Mouse (Mus musculus) 3T3-L1 (cell line): ENCODE measurements at regions not wholly inside any gene's neighbourhood (a gene's known extent, or its start where the extent isn't known, plus 50 kb on each side); places are given as distances from the start of the nearest gene placed in this dataset.
"Not testable (repeated sequence)": the region's sequence is repeated elsewhere in the genome, so short reads cannot be mapped to it uniquely, and the experiment has no call there.

ENCODE experiments used
- DNase-seq: peaks from one replicate; pipeline ENCODE4 v3.0.0-alpha.2; 2015; ENCODE audit warnings: low read depth, low spot score

- DNase-seq: no peak
These were observed 137.7 kb downstream of the Sall1 start for GRCm38 (mm10) chr8:88906244-88906643.

DNA sequence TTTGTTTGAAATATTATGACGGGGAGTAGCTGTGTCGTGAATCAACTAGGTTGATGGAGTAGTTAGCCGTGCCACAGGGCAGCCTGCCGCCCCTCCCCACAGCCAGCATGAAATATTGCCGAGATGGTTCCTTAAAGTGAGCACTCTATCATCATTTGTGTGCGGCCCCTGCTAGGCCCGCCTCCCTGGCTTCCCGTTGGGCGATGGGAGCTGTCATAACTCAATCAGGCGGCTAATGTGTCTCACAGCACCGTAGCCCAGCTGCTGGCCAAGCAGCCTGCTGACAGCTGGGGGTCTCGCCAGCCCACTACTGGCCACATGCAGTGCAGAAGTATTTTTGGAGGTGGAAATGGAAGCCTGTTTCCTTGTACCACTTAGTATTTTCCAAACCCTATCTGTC, 140.9 kb downstream of the Sall1 start:
- DNase-seq: no peak

GRCm38 (mm10) chr8:88883751-88884390, 160.1 kb downstream of the Sall1 start:
- no peak for DNase-seq

DNA sequence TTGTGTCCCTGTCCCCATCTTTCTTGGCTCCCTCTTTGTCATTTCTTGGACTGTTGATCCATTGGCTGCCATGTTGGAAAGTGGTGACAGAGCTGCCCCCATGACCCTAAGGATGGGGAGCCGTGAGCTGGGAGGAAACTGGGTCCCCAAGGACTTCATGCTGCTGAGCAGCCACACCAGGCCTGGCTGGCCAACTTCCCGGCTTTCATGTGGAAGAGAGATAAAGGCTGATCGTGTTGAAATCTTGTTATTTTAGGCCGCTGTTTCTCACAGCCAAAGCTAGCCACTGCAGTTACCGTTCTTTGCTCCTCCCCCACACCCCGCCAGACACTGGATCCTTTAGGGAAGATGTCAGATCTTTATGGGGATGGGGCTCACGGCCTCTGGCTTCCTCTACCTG, 164.1 kb downstream of the Sall1 start:
- no peak for DNase-seq

DNA sequence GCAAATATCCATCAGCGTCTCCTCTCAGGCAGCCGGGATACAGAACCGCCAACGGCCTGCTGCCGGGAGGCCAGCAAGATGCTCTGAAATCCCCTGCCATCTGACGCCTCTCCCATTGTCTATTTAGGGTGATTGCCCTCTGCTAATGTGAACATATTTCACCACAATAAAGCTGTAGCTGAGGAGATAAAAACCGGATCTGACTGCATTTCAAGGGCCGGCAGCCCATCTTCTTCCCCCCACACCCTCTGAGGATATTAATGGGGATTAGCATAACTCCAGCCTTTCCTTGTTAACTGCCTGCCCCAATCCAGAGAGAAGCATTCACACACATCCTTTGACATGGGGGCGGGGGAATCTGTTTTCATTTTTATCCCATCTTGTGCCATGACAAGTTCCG, 166.0 kb downstream of the Sall1 start:
- no peak for DNase-seq

- DNase-seq: no peak
These were observed 166.1 kb downstream of the Cyld start for GRCm38 (mm10) chr8:88862846-88863455.

DNA sequence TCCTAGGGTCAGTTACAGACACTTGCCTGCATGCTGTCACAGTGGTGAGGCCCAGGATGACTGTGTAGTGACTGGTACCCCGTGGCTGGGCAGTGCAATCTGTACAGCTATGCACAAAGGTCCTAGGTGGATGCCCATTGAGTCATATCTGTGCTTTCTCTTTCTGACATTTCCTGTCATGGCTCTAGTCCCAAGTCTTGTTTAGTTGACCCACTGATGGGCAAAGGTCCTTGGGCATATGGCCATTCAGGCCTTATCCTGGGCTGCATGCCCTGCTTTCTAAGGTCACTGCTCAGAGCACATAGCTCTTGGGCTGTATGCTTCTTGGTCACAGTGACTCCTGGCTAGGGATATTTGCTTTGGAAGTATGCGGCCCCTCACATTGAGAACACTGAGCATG, 160.4 kb downstream of the Cyld start:
- no peak for DNase-seq

GRCm38 (mm10) chr8:88853200-88853599, 156.4 kb downstream of the Cyld start:
- no peak for DNase-seq

GRCm38 (mm10) chr8:88845916-88846315, 149.1 kb downstream of the Cyld start:
- DNase-seq: no peak

- no peak for DNase-seq
These were observed 147.5 kb downstream of the Cyld start for GRCm38 (mm10) chr8:88844370-88844769.

DNA sequence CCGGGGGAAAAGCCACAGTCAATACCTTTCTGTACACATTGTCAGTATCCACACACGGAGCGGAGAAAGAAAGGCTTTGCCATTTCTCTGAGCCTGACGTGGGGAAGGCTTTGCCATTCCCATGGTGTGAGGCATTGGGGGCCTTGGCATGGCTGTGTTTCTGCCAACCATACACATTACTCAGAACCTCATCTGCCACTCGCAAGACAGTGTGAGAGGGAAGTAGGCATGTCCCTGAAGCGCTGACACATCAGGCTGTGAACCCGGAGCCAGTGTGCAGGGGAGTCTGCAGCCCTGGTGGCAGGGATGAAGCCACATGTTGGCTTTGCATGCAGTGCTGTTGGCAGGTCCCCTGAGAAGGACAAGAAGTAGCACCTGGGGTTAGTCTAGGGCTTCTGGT, 145.6 kb downstream of the Cyld start:
- no peak for DNase-seq

GRCm38 (mm10) chr8:88840096-88840495, 143.3 kb downstream of the Cyld start:
- no peak for DNase-seq

GRCm38 (mm10) chr8:88835756-88836291, 139.0 kb downstream of the Cyld start:
- no peak for DNase-seq

DNA sequence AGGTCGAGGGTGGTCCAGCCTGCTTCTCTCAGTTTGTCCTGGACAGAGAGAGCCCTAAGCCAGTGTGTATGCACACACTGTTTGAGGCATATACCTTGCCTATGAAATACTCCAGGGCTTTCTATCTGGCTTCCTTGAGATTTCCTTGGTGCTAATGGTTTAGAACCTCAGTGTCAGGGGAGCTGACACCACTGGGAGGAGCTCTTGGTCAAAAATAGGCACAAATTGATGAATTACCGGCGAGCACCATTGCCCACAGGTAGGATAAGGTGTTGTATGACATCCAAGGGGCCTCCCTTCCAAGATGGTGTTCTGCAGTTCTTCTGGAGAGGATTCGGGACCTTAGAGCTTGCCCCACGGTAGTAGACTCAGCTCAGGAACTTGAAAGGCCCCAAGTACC, 129.0 kb downstream of the Cyld start:
- no peak for DNase-seq

DNA sequence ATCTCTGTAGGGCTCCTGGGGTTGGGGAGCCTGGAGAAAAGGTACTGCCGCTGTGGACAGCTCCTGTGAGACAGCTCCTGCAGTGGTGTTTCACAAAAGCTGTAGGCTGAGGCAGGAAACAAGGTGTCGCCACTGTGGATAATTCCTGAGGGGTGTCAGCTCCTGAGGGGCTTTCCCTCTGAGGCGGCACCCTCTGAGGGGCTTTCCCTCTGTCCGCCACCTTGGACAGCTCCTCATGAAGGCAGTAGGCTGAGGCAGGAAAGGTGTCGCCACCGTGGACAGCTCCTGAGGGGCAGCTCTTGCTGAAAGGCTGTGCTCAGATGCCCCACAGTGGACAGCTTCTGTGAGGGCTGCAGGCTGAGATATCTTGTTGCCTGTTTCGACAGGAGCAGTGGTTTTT, 127.1 kb downstream of the Cyld start:
- no peak for DNase-seq

- no peak for DNase-seq
These were observed 123.5 kb downstream of the Cyld start for GRCm38 (mm10) chr8:88820275-88820850.

GRCm38 (mm10) chr8:88816461-88816860, 119.6 kb downstream of the Cyld start:
- DNase-seq: no peak

DNA sequence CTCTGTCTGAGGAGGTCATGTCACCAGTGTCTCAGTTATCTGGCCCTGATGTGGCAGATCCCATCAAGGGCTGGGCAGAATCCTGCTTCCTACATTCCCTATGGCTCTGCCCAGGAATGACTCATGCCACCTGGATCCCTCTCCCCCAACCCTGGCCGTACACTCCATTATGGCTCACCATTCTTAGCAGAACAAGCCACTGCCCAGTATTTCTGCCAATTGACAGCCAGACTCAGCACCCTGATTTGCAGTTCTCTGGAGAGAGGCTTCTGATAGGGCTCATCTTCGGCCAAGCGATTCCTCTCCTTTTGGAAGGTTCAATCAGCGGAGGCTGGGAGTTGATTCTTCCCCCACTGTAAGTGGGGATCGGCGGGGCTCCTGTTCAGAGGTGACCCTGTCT, 117.4 kb downstream of the Cyld start:
- DNase-seq: peak; percentile 21

- DNase-seq: no peak
These were observed 116.3 kb downstream of the Cyld start for GRCm38 (mm10) chr8:88812901-88813676.

- not testable (repeated sequence) for DNase-seq
These were observed 110.0 kb downstream of the Cyld start for GRCm38 (mm10) chr8:88806851-88807250.
